ENCODE assay signal across 10 mouse cellular contexts in genomic region chr9:64771236-64771635, GRCm38 (mm10). TPM values are rescaled to one million over a fixed set of nuclear protein-coding genes. Genes with fewer than 3 reads are reported as not detected.
A peak's percentile ranks its signal among the peaks of the same experiment; 100 is the strongest.
DNase-seq lines count a peak whose midpoint lies in the region; ATAC-seq and TF ChIP-seq lines count a peak whose summit lies in the region.
"Had no signal": no experiment of that assay in that cellular context is flagged by ENCODE, and none has a peak within 500 bp of the region (broad histone marks: within the 10 kb centered on the region; RNA-seq: fewer than 3 reads in every experiment).

No protein-coding gene starts in this region.

- H3K36me3 ChIP-seq in liver, embryonic 12.5 days, result no peaks in the 10 kb centered on the region
- no peaks in the 10 kb centered on the region for H3K36me3 ChIP-seq in heart, adult 2 months (ENCODE audit: control insufficient read depth, insufficient read depth, low read length)
- H3K36me3 ChIP-seq in kidney, embryonic 16.5 days (ENCODE audit: insufficient read depth, low read length), result no peaks in the 10 kb centered on the region
- H3K36me3 ChIP-seq: limb, embryonic 13.5 days had no signal

- no peak for ATAC-seq in liver, embryonic 12.5 days
- ATAC-seq in monocyte, adult 5-6 weeks (replicated peaks; ENCODE audit: insufficient number of reproducible peaks, low FRiP score, low TSS enrichment, poor library complexity, severe bottlenecking), result no peak
- ATAC-seq in kidney, embryonic 16.5 days (ENCODE audit: low FRiP score, low TSS enrichment), result no peak
- ATAC-seq: Patski had no signal

- no peak overlapping the region for H3K4me3 ChIP-seq in liver, embryonic 12.5 days
- no peak overlapping the region for H3K4me3 ChIP-seq in heart, adult 2 months
- no peak overlapping the region for H3K4me3 ChIP-seq in kidney, embryonic 16.5 days (ENCODE audit: low read length)
- H3K4me3 ChIP-seq: limb, embryonic 13.5 days had no signal

- no peak overlapping the region for H3K27ac ChIP-seq in liver, embryonic 12.5 days
- H3K27ac ChIP-seq in heart, adult 2 months, result no peak overlapping the region
- no peak overlapping the region for H3K27ac ChIP-seq in kidney, embryonic 16.5 days (ENCODE audit: low read length)
- H3K27ac ChIP-seq: limb, embryonic 13.5 days had no signal

- intact Hi-C loops in heart, adult 2 months (cut with DNase I), result loop anchor here (5.0 kb wide), 1 partner anchor 379 kb away; no protein-coding TSS in a partner anchor

- no peaks in the 10 kb centered on the region for H3K9me3 ChIP-seq in liver, embryonic 12.5 days (replicated peaks)
- H3K9me3 ChIP-seq in kidney, embryonic 16.5 days (ENCODE audit: low read length), result peaks cover 8% of the 10 kb centered on the region; the same call in 1 of the 2 replicates
- H3K9me3 ChIP-seq: limb, embryonic 13.5 days had no signal

- WGBS in liver, embryonic 12.5 days (ENCODE audit: insufficient replicate concordance), result 26% methylated on average over 5 of the region's 5 CpGs
- WGBS in heart, adult 2 months, result 22% methylated on average over 5 of the region's 5 CpGs
- WGBS in kidney, embryonic 16.5 days, result 65% methylated on average over 5 of the region's 5 CpGs

- no peak for TF ChIP-seq EP300 in heart, adult 2 months (IDR thresholded peaks at IDR 0.05; ENCODE audit: insufficient read depth, low read depth, low read length)

- TF ChIP-seq POLR2A in heart, adult 2 months (IDR thresholded peaks at IDR 0.05; ENCODE audit: insufficient read depth, low read depth, low read length), result no peak

- no peak for TF ChIP-seq CTCF in heart, adult 2 months (IDR thresholded peaks at IDR 0.05)

- no peak overlapping the region for H3K9ac ChIP-seq in liver, embryonic 12.5 days
- H3K9ac ChIP-seq in heart, adult 2 months (ENCODE audit: low read depth, low read length), result no peak overlapping the region
- H3K9ac ChIP-seq in kidney, embryonic 16.5 days (replicated peaks; ENCODE audit: low read length), result no peak overlapping the region
- H3K9ac ChIP-seq: limb, embryonic 13.5 days had no signal

- H3K79me2 ChIP-seq in heart, adult 2 months (replicated peaks; ENCODE audit: control insufficient read depth, insufficient read depth, low read length), result no peaks in the 10 kb centered on the region

- peak; percentile 28 for DNase-seq in liver
- peak; percentile 78 for DNase-seq in adrenal gland, postnatal 25 days
- peak; percentile 36 to 66 for DNase-seq in heart, adult 2 months
- peak; percentile 57 to 64 for DNase-seq in layer of hippocampus, postnatal 36 days
- DNase-seq in right cerebral cortex, adult 2 months (ENCODE audit: low spot score in 2 of 2), result peak; percentile 62 to 65

- no peaks in the 10 kb centered on the region for H3K27me3 ChIP-seq in liver, embryonic 12.5 days (replicated peaks)
- no peaks in the 10 kb centered on the region for H3K27me3 ChIP-seq in heart, adult 2 months (ENCODE audit: control insufficient read depth, insufficient read depth, low read length)
- H3K27me3 ChIP-seq in kidney, embryonic 16.5 days (ENCODE audit: insufficient read depth, low read length), result no peaks in the 10 kb centered on the region; the same call in 1 of the 2 replicates
- H3K27me3 ChIP-seq: limb, embryonic 13.5 days; Patski had no signal

- no peak overlapping the region for H3K4me2 ChIP-seq in liver, embryonic 12.5 days
- H3K4me2 ChIP-seq in kidney, embryonic 16.5 days (replicated peaks; ENCODE audit: low read depth, low read length), result no peak overlapping the region
- H3K4me2 ChIP-seq: limb, embryonic 13.5 days had no signal

- peaks cover 22% of the 10 kb centered on the region for H3K4me1 ChIP-seq in liver, embryonic 12.5 days
- H3K4me1 ChIP-seq in heart, adult 2 months (ENCODE audit: control insufficient read depth, insufficient read depth, low read length), result peaks cover 4% of the 10 kb centered on the region
- H3K4me1 ChIP-seq in kidney, embryonic 16.5 days (ENCODE audit: insufficient read depth, low read length), result peaks cover 6% of the 10 kb centered on the region; the same call in 1 of the 2 replicates

RNA-seq across cellular contexts. Expression of gene Rab11a, which starts 33.7 kb away (rescaled TPM):
- polyA plus RNA-seq in liver, embryonic 12.5 days (2016; fragmentation: Nextera tagmentation; extraction: Ambion mirVana), result 240 and 248 TPM in 2 replicates
- 217 and 270 TPM in 2 replicates for total RNA-seq in adrenal gland, postnatal 25 days (2021)
- 100 to 1,000 TPM; 154 to 162 TPM for total RNA-seq in heart, adult 2 months (2021)
- 79.0 and 140 TPM in 2 replicates for polyA plus RNA-seq in heart, adult 2 months (2012; rRNA removed)
- total RNA-seq in layer of hippocampus, postnatal 36 days (2021), result 100 to 1,000 TPM; 233 to 239 TPM
- 169 to 356 TPM (median 307 TPM) in 3 replicates for total RNA-seq in monocyte, adult 5-6 weeks (2017)
- 632 and 680 TPM in 2 replicates for polyA plus RNA-seq in kidney, embryonic 16.5 days (2015; fragmentation: Nextera tagmentation; extraction: Ambion mirVana)

RNA-seq across cellular contexts. Expression of gene Dennd4a, which starts 39.9 kb away (rescaled TPM):
- 32.6 and 32.7 TPM in 2 replicates for polyA plus RNA-seq in liver, embryonic 12.5 days (2016; fragmentation: Nextera tagmentation; extraction: Ambion mirVana)
- total RNA-seq in adrenal gland, postnatal 25 days (2021), result 21.5 and 26.7 TPM in 2 replicates
- total RNA-seq in heart, adult 2 months (2021), result 10 to 100 TPM in 1 of 2 experiments, 1 to 10 TPM in 1; 6.8 to 10.2 TPM
- polyA plus RNA-seq in heart, adult 2 months (2012; rRNA removed), result 4.5 and 6.0 TPM in 2 replicates
- 10 to 100 TPM; 41.4 to 41.7 TPM for total RNA-seq in layer of hippocampus, postnatal 36 days (2021)
- total RNA-seq in monocyte, adult 5-6 weeks (2017), result 221 to 285 TPM (median 274 TPM) in 3 replicates
- 5.0 and 5.2 TPM in 2 replicates for polyA plus RNA-seq in kidney, embryonic 16.5 days (2015; fragmentation: Nextera tagmentation; extraction: Ambion mirVana)

Comparison
In these comparisons a context has a peak if more than half of its experiments do, and no peak if none do; other contexts are left out.
1. DNase-seq: peak in every context shown above with its lines; median percentile 78 in adrenal gland, postnatal 25 days; 64 in right cerebral cortex, adult 2 months; 60 in layer of hippocampus, postnatal 36 days; 51 in heart, adult 2 months; 28 in liver.